8 mouse cellular contexts compared by ENCODE assay signal in genomic region chr10:4107661-4108338, GRCm38 (mm10).
DNase-seq lines count a peak whose midpoint lies in the region; ATAC-seq and TF ChIP-seq lines count a peak whose summit lies in the region.

No protein-coding gene starts in this region.

- H3K4me3 ChIP-seq in cortical plate, adult 2 months (ENCODE audit: insufficient read depth, low read length): no peak overlapping the region

- no peak for TF ChIP-seq CTCF in cortical plate, adult 2 months (IDR thresholded peaks at IDR 0.05; ENCODE audit: extremely low read depth, insufficient read depth, low read length)

- TF ChIP-seq POLR2A in cortical plate, adult 2 months (IDR thresholded peaks at IDR 0.05; ENCODE audit: extremely low read depth, insufficient read depth, low read length): no peak

- no peaks in the 10 kb centered on the region for H3K4me1 ChIP-seq in cortical plate, adult 2 months (ENCODE audit: control insufficient read depth, insufficient read depth, low read length)

- ATAC-seq in megakaryocyte-erythroid progenitor cell, adult 5-6 weeks (replicated peaks; ENCODE audit: low FRiP score, low TSS enrichment, poor library complexity, severe bottlenecking): peak; percentile 36; the same call in 1 of the 2 replicates

- DNase-seq in Muller cell, postnatal 12 days (ENCODE audit: inconsistent ontology term): peak; percentile 99
- peak; percentile 70 to 78 for DNase-seq in heart, postnatal 10 days
- peak; percentile 60 to 81 for DNase-seq in kidney, postnatal 36 days
- DNase-seq in left cerebral cortex, postnatal 4 days: no peak
- no peak for DNase-seq in natural killer cell, adult 2 months (ENCODE audit: low spot score in 2 of 2)
- no peak for DNase-seq in right cerebral cortex, postnatal 36 days (ENCODE audit: low spot score in 2 of 2)

- 0 out of 2 replicates have a peak overlapping the region, but pooled peaks have one; percentile 38 for H3K27ac ChIP-seq in cortical plate, adult 2 months (ENCODE audit: insufficient read depth, low read length)

- intact Hi-C loops in heart, postnatal 10 days (cut with DNase I): loop anchor here (5.0 kb wide), 2 partner anchors 45 to 225 kb away; no protein-coding TSS in a partner anchor
- intact Hi-C loops in left cerebral cortex, postnatal 4 days (cut with DNase I): no loop called here

Comparison
In these comparisons a context has a peak if more than half of its experiments do, and no peak if none do; other contexts are left out.
1. DNase-seq: peak in Muller cell, postnatal 12 days (single experiment), heart, postnatal 10 days (2 of 2) and kidney, postnatal 36 days (2 of 2); none in left cerebral cortex, postnatal 4 days (single experiment), natural killer cell, adult 2 months (0 of 2) and right cerebral cortex, postnatal 36 days (0 of 2).